Mouse (Mus musculus): Measurements from ENCODE around the gene H2afx.

- no peak for TF ChIP-seq MAX (IDR thresholded peaks at IDR 0.05)
- no peak for TF ChIP-seq MYOD1 (IDR thresholded peaks at IDR 0.05; ENCODE audit: control insufficient read depth, insufficient read length, low read depth)
- TF ChIP-seq FOSL1 (IDR thresholded peaks at IDR 0.05; ENCODE audit: insufficient read depth, low read length, poor library complexity, severe bottlenecking), result no peak
Observed at GRCm38 (mm10) chr9:44309756-44310155, 24.7 kb upstream of the H2afx start.

Measured in C2C12 (cell line).